Mouse (Mus musculus) embryo, embryonic 11 days (tissue): ENCODE measurements around the gene Slc25a13.

Source experiments
- DNase-seq: peaks from one replicate; pipeline ENCODE4 v3.0.0-alpha.2; 2015

Slc25a13 gene

DNA sequence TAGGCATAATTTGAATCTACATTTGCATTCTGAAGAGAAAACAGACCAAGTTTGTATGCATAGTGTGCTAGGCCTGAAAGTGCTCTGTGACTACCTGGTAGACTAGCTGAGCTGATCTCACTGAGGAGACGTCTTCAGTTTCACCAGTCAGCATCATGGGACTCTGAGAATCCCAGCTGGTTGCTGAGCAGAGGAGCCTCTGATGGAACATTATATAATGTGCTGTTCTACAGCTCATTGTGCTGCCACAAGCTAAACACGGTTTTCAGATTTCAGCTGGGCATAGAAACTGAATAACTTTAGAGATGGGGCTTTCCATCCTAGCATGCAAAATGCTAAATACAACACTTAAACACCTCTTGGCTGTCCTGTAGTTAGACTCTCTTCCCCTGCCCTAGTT is 205.6 kb downstream of the Slc25a13 start:
- DNase-seq: no peak

DNA sequence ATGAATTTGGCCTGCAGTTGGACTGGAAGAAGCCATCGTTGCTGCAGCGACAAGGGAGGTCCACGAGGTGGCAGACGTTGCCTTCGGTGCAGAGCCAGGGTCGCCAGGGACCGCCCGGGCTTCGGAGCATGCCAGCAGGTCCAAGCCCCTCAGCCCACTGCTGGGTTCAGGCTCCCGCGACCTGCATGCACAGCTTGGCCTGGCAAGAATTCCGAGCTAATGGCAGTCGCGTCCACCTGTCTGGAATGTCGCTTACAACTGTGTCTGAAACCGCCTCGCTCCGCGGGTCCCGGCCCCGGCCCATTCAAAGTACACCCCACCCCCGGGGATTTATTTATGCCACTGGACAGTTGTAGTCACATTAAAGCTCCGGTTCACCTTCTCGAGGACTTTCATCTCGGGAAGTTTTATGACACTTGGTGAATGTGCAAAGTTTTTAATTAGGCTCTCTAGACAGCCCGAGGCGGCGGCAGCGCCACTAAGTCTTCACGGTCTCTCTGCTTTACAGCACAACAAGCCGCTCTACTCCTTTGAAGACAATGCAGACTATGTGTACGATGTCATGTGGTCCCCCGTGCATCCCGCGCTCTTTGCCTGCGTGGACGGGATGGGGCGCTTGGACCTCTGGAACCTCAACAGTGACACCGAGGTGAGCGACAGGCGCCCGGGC is 211.1 kb downstream of the Slc25a13 start:
- DNase-seq: peak; percentile 92

DNA sequence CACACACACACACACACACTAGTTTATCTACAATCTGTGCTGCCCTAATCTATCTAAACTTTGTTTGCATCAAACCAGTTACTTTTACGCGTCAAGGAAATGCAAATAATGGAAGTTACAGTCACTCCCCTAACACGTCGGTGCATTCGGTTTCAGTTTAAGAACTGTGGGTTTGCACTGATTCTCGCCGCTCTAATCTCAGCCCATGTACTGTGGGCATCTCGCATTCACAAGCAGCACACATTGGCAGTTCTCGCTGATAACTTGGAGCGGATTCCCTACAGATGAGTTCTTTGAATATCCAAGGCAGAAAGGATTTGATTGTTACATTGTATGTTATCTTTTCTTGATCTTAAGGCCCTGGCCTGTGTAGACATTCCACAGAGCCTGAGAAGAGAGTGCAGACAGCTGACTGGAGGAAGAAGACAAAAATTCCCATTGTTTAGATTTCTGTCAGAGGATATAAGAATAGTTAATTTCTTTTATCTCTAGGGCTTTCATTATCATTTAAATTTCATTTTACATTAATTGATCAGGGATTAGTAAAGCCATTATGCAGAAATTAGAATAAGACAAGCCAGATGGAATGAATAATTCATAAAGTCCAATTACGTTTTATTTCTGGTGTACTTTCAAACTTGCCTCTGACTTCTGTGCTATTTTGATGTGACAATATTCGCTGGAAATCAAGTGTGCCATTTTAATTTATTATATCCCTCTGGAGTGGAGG is 212.1 kb downstream of the Slc25a13 start:
- DNase-seq: no peak

DNA sequence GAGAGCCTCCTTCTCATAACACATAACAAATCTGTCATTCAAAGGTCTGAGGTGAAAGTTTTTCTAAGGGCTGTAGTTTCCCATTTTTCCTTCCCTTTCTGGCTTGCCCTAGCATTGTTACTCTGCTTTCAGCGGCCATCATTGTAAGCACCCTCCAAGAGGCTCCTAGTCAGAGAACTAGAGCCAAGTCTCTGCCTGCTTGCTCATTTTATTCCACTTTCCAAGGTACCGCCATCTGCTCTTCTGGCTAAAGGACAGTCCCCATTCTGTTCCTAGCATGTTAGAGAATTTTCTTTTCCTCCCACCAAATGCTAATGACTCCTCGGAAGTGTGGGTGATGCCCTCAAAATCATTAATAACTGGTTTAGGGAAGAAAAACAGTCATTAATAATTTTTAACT is 214.9 kb downstream of the Slc25a13 start:
- no peak for DNase-seq

DNA sequence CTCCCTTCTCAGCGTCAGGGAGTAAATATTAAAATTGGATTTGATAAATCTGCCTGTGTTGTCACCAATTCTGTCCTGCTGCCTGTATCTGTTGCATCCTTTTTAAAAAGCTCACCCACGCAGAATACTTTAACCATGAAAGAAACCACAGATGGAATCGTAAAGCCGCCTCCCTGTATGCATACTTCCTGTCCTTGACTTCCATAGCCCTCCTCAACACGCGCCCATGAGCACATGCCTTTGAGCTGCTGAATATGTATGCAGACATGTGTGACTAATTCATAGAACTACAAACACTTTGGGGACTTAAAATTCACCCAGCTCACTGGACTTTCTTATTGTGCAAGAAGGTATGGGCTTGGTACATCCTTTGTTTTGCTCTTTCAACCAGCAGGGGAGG is 219.4 kb downstream of the Slc25a13 start:
- DNase-seq: no peak

DNA sequence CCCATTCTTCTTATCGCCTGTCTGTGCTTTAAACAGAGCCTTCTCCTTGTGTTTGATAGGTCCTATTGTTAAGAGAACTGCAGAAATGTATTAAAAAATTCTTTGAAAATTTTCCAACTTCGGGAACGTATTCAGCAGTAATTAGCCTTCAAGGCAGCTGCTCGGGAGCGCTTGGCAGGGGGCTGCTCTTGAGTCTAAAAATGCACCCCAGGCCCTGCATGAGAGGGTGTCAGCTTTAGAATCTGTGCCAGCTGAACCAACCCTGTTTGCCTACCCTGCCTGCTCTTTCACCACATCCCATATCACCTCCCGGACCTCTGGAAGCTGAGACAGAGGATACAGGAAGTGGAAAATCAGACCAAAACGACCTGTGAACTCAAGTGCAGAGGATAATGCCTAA is 223.9 kb downstream of the Slc25a13 start:
- DNase-seq: no peak

DNA sequence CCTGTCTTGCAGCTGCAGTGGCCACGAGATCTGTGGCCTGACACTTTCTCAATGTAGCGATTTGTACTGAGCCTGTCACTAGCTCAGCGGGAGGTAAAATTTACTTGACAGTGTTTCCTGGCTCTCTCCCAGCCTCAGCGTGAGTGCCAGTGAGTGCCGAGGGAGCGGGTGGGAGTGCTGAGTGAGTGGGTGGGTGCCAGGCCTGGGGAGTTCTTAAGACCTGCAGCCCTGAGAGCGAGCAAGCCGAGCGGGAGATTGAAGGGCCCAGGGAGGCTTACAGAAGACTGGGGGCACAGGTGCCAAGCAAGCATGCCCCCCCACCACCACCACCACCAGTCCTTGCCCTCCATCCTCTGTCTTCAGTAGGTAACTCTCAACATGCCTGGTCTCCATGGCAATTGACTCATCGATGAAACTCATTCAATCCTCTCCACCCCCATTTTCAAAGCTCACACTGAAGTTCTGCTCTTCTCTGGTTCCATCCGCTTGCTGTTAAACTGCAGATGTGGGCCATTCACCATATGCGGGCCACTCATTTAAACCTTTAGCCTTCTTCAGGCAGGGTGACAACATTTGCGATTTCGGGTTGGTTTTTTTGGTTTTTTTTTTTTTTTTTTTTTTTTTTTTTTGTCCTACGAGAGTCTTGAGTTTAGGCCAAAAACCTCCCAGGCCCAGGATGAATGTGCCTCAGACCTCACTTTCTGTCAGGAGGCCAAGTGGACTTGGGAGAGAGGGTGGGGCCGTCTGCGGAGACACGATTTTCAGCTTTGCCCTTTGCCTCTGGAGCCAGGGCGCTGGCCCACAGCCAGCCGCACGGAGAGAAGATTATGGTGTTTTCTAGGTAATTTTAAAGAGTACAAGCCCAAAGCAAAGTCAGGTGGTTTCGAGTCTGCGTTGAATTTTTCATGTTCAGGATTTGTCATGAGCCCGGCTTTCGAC is 224.9 kb downstream of the Slc25a13 start:
- no peak for DNase-seq

DNA sequence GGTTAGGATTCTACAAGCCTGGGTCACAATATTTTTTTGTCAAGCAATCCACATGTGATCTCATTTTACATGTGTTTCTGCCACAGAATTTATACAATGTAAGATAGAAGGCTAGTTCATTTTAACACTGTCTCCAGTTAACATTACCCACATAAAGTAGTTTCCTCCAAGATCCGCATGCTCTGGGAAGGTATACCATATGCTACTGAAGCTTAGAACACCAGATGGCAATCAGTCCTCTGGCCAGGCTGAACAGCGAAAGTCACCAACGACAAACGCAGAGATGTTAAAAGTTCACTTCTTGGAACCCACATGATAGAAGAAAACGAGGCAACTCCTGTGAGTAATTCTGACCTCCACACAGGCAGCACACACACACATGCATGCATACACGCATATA is 225.7 kb downstream of the Slc25a13 start:
- DNase-seq: no peak
